Mouse (Mus musculus) ovary, adult 18-20 months (tissue): Measurements from ENCODE around the gene Samd1.

Experiments
- DNase-seq: peaks from one replicate; pipeline ENCODE4 v3.0.0; 2022; ENCODE audit warnings: low spot score, mixed read lengths

Gene Samd1

GRCm38 (mm10) chr8:84011705-84012498, 14.4 kb downstream of the Samd1 start, which contains the start of gene 2210011C24Rik:
TSS of gene 2210011C24Rik (minus strand) at chr8:84012171.
- DNase-seq: no peak

DNA sequence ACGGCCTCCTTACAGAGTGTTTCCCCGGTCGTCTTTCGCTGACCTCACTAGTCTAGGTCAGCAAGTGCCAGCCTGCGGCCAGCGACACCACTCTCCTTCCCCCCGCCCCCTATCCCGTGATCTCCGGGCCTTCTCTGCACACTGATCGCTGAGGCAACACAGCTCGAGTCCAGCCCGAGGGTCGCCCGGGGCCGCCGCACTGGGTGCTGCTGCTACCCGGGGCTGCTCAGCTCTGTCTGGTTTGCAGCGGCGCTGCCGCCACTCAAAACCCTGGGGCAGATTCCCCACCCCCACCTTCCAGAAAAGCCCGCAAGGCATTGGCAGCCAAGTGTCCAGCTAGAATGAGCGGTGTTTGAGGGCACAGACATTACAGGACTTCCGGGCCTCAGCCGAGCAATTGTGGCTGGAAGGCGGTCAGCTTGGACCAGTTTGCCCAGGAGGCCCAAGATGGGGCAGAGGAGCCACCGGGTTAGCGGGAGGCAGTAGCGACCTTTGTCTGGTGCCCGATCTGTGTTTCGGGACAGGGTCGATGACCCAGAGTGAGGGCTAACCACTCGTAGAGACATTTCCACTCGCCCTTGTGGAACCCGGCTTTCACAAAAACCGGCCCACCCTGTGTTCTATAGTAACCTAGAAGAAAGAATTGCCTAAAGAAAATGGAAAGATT, 15.2 kb downstream of the Samd1 start:
- no peak for DNase-seq

GRCm38 (mm10) chr8:84015833-84016232, 18.4 kb downstream of the Samd1 start:
- no peak for DNase-seq

DNA sequence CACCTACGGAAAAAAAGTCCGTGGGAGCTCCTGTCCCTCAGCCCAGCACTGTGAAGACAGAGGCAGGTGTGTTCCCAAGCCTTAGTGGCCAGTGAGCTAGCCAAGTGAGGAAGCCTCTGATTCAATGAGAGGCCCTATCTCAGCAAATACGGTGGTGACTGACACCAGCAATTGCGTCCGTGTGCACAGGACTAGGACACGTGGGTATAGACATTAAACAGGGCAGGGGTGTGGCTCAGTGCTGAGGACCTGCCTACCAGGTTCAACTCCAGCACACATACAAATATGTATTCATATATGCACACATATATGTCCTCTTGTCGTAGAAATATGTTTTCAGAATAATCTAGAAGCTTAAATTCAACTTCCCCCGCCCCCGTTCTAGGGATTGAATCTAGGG, 22.3 kb downstream of the Samd1 start:
- DNase-seq: no peak

DNA sequence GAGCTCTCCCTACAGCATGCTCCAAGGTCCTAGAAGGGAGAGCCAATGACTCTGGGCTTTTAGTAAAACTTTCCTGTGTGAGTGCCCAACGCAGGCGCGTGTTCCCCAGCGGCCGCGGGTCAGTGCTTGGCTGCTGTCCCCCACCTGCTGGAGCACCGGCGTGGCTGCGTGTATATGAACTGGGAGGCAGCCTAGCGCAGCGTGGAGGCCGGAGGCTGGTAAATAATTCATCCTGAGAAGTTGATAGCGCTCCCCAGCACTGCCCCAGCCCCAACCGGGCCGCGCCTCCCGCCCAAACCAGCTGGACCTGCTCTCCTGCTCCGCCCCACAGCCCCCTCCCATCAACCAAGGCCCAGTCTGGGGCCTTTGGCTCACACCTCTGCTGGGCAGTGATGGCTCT, 23.6 kb downstream of the Samd1 start, which contains the start of gene Palm3:
Gene Palm3 (plus strand): TSS at position 376 of the 400 bp plus-strand sequence.
- DNase-seq: no peak

GRCm38 (mm10) chr8:84021569-84021968, 24.1 kb downstream of the Samd1 start:
- DNase-seq: no peak

DNA sequence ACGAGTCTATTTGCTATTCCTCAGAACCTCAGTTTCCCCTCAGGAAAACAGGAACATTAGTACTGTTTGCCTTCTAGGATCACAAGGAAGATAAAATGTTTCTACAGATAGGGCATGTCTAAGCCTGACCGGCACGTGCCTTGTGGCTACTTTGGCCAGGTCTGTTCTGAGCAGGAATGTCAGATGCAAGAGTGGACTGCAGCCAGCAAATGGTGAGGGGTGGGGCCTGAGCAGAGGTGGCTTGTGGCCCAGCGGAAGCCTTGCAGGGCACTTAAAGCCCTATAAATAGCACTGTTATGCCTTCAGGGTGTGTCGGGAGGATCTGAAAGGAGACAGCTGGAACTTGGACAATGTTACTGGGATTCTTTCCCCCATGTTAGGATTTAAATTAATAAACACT, 25.6 kb downstream of the Samd1 start:
- DNase-seq: no peak

DNA sequence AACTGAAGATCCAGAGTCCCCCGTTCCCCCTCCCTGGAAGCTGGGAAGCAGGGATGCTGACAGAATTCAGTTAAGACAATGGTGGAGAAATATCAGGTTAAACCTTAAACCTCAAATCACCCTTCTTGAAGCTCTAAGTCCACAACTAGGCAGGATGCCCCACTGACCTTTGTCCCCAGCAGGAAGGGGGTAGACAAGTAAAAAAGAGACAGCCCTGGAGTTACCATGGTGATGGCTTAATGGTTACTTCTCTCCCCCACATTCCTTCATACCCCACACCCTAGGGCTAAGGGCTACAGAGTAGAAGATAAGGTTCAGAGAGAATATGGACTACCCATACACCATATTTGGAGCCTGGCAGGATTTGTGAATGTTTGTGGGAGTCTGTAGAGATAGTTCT, 26.2 kb downstream of the Samd1 start:
- no peak for DNase-seq

DNA sequence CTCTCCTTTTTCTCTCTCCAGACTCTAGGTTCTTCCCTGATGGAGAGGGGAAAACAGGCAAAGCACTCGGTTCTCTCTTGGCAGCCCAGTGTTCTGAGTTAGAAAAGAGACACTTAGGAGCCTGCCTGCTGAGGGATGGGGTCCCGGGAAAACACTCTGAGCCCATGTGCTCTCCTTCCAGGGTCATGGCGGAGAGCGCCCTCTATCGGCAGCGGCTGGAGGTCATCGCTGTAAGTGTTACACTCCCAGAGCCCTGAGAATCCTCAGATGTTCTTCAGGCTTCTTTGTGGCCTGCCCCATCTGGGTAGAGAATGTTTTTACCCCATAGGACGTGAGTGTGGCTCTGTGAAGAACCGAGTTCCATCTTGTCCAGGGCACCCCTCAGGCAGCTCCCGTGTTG, 26.7 kb downstream of the Samd1 start:
- DNase-seq: no peak

- peak; percentile 54 for DNase-seq
Measured at GRCm38 (mm10) chr8:84025863-84026262, 28.4 kb downstream of the Samd1 start.

GRCm38 (mm10) chr8:84027449-84027848, 30.0 kb downstream of the Samd1 start:
- DNase-seq: no peak

DNA sequence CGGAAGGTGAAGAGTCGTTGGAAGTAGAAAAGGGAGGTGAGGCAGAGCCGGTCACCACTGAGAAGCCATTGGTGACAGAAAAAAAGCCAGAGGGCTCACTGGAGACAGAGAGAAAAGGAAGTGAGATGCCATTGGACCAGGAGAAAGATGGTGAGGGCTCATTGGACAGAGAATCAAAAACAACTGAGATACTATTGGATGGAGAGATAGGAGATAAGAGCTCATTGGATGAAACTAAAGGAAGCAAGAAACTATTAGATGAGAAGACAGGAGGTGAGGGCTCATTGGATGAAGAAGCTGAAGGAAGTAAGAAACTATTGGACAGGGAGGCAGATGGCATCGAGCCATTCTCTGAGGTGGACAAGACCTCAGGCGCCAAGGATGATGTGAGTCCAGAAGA, 31.8 kb downstream of the Samd1 start:
- DNase-seq: no peak

- no peak for DNase-seq
Measured at GRCm38 (mm10) chr8:84032777-84033176, 35.3 kb downstream of the Samd1 start.

DNA sequence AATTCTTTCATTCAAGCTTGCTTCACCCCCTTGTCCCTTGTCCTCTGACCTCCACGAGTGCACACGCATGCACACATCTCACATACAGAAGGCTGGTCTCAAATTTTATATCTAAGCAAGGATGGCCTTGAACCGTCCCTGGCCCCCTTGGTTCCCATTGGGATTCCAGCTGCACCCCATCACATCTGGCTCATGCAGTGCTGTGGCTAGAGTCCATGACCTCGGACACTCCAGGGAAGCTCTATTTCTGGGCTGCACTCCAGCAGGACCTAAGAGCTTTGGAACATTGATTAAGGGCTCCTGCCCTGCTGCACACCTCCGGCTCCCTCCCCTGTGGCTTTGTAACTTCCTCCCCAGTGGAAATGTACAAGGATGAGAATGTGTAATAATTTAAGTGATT, 40.5 kb downstream of the Samd1 start:
- DNase-seq: peak; percentile 54

GRCm38 (mm10) chr8:84039050-84039449, 41.6 kb downstream of the Samd1 start:
- no peak for DNase-seq

DNA sequence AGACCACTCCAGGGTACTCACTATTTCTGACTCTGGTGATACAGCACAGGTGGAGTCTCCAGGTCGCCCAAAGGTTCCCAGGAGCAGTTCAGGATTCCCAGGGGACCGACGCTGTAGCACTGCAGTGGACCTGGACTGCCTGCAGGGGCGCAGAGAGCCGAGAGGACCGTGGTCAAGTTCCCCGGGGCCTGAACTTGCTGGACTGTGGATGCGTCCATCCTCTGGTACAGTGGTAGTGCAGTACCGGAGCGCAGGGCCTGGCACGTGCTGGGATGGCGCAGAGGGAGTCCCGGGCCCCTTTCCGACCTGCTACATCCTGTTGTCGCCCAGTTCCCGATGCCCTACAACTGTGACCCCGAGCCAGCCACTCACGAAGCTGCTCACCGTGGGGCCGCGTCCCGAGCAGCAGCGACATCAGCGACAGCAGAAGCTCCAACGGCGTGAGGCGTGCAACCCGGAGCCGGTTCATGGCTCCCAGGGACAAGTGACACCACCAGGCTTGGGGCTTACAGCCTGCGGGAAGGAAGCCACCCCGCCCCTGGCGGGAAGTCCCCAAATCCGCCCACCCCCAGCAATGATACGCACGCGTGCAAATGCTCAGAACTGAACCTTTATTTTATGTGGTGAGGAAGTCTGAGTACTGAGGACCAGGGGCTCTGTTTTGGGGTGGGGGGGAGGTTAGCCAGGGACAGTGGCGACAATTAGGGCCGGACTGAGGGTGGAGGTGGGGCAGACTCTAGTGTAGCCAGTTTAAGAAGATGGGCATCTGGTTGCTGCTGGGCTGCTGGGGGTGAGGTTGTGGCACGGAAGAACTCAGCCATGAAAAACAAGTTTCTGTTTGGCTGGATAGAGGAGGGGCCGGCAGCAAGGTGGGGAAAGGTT, 44.8 kb downstream of the Samd1 start, which contains the start of gene Il27ra:
Gene Il27ra (minus strand): TSS at position 524 of the 882 bp plus-strand sequence.
- DNase-seq: no peak

GRCm38 (mm10) chr8:84042948-84043342, 45.5 kb downstream of the Samd1 start:
- DNase-seq: no peak

GRCm38 (mm10) chr8:84044103-84044502, 46.6 kb downstream of the Samd1 start:
- DNase-seq: no peak

DNA sequence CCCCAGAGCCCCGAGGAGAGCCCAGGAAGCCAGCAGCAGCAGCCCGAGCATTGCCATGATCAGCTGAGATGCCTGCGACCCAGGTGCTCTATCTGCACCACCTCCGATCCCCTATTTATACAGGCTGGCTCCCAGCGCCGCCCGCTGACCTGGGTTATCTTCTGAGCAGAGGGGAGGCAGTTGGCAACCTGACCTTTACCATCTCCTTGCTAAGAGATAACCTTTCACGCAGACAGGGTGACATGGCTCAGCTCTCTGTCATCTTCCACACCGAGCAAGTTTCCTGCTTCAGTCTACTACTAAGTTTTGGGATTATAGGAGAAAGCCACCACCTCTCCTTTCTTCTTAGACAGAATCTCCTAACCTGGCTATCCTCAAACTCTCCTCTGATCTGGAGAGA, 47.4 kb downstream of the Samd1 start, which contains the start of gene Rln3:
Gene Rln3 (minus strand): TSS at position 101 of the 400 bp plus-strand sequence.
- no peak for DNase-seq

- DNase-seq: no peak
Measured at GRCm38 (mm10) chr8:84046505-84046904, 49.0 kb downstream of the Samd1 start.

DNA sequence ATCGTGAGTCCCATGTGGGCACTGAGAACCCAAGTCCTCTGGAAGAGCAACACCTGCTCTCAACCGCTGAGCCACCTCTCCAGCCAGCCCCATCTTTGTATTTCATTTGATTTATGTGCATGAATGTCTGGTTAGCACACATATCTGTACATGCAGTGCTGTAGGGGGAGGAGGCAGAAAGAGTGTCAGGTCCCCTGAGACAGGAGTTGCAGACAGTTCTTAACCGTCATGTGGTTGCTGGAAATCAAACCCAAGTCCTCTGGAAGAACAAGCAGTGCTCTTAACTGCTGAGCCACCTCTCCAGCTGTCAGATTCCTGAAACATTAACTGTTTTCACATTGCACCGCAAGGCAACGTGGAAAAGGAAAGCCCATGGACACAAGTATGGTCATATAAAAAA, 50.7 kb downstream of the Samd1 start:
- DNase-seq: no peak
